Mouse (Mus musculus) C2C12 (cell line): Measurements from ENCODE around the gene Pla2g15. TPM values are rescaled to one million over a fixed set of nuclear protein-coding genes. Genes with fewer than 3 reads are reported as not detected.

Source experiments
- H3K27me3 ChIP-seq: one replicate; pipeline ENCODE4 v1.6.1; 2011; ENCODE audit not compliant: control insufficient read depth, insufficient read depth, insufficient read length
- H3K36me3 ChIP-seq: one replicate; pipeline ENCODE4 v1.6.1; 2011; ENCODE audit not compliant: control insufficient read depth, insufficient read depth
- H3K4me3 ChIP-seq: one replicate; pipeline ENCODE4 v1.5.1; 2011; ENCODE audit warnings: mild to moderate bottlenecking, control low read depth; ENCODE audit not compliant: poor library complexity, insufficient read depth, severe bottlenecking
- H3K79me2 ChIP-seq: one replicate; pipeline ENCODE4 v1.6.1; 2011; ENCODE audit not compliant: control insufficient read depth, insufficient read depth
- H3K79me3 ChIP-seq: one replicate; pipeline ENCODE4 v1.6.1; 2011; ENCODE audit warnings: low read depth, control low read depth
- H3ac ChIP-seq: one replicate; pipeline ENCODE3; 2011; ENCODE audit warnings: low read depth; ENCODE audit not compliant: control insufficient read depth, insufficient read length
- CEBPB ChIP-seq: IDR thresholded peaks from one replicate; pipeline ENCODE4 v1.6.1; 2011; ENCODE audit warnings: low read depth, mild to moderate bottlenecking, control low read depth, moderate library complexity
- CTCF ChIP-seq: IDR thresholded peaks from one replicate; pipeline ENCODE4 v1.5.1; 2011; ENCODE audit not compliant: control insufficient read depth, insufficient read depth, insufficient read length
- FOSL1 ChIP-seq: IDR thresholded peaks from one replicate; pipeline ENCODE4 v1.8.0; 2011; ENCODE audit warnings: mild to moderate bottlenecking, low read length; ENCODE audit not compliant: poor library complexity, insufficient read depth, severe bottlenecking
- MAX ChIP-seq: IDR thresholded peaks from one replicate; pipeline ENCODE4 v1.6.1; 2011; ENCODE audit warnings: mild to moderate bottlenecking, control low read depth
- MYOD1 ChIP-seq: IDR thresholded peaks from one replicate; pipeline ENCODE4 v1.6.1; 2011; ENCODE audit warnings: low read depth; ENCODE audit not compliant: control insufficient read depth, insufficient read length
- MYOG ChIP-seq: IDR thresholded peaks from one replicate; pipeline ENCODE4 v1.6.1; 2011; ENCODE audit not compliant: control insufficient read depth, insufficient read length; ENCODE audit errors: extremely low read depth
- USF1 ChIP-seq: IDR thresholded peaks from one replicate; pipeline ENCODE4 v1.6.1; 2011; ENCODE audit warnings: low read depth, mild to moderate bottlenecking, control low read depth, moderate library complexity
- polyA plus RNA-seq: library from polyadenylated mRNA; unstranded; fragments of >200 nt; fragmentation: generic; extraction: Trizol; gene quantifications from one replicate; pipeline ENCODE4 v1.2.1, GENCODE M21; 2012; ENCODE audit warnings: missing spikeins

Gene Pla2g15
- polyA plus RNA-seq, 1 experiment: 13.0 TPM

- Histone ChIP-seq H3K36me3 (peaks cover 40% of the 10 kb centered on the region), H3K4me3 (no peak overlapping the region), H3K79me2 (no peaks in the 10 kb centered on the region), H3K79me3 (no peaks in the 10 kb centered on the region), H3ac (no peak overlapping the region), H3K27me3 (no peaks in the 10 kb centered on the region)
- TF ChIP-seq MAX: no peak
- TF ChIP-seq MYOG: no peak
- no peak for TF ChIP-seq CEBPB
- no peak for TF ChIP-seq FOSL1
- TF ChIP-seq CTCF: no peak
- TF ChIP-seq MYOD1: no peak
- no peak for TF ChIP-seq USF1
These were observed 22.3 kb upstream of the Pla2g15 start for GRCm38 (mm10) chr8:106127882-106128410.

GRCm38 (mm10) chr8:106129232-106129930 is 20.8 kb upstream of the Pla2g15 start:
- Histone ChIP-seq H3K4me3 (no peak overlapping the region), H3K79me2 (no peaks in the 10 kb centered on the region), H3K27me3 (no peaks in the 10 kb centered on the region), H3K36me3 (peaks cover 33% of the 10 kb centered on the region), H3K79me3 (no peaks in the 10 kb centered on the region), H3ac (no peak overlapping the region)
- TF ChIP-seq MAX: no peak
- TF ChIP-seq FOSL1: no peak
- no peak for TF ChIP-seq USF1
- no peak for TF ChIP-seq MYOD1
- TF ChIP-seq MYOG: no peak
- TF ChIP-seq CTCF: no peak
- no peak for TF ChIP-seq CEBPB

- no peak overlapping the region for H3ac ChIP-seq
- no peaks in the 10 kb centered on the region for H3K79me3 ChIP-seq
- TF ChIP-seq USF1: no peak
- no peak for TF ChIP-seq FOSL1
- no peak for TF ChIP-seq MYOD1
- no peak for TF ChIP-seq MYOG
- TF ChIP-seq CEBPB: no peak
- TF ChIP-seq MAX: no peak
- TF ChIP-seq CTCF: no peak
- H3K4me3 ChIP-seq: no peak overlapping the region
- no peaks in the 10 kb centered on the region for H3K27me3 ChIP-seq
- no peaks in the 10 kb centered on the region for H3K79me2 ChIP-seq
- peaks cover 33% of the 10 kb centered on the region for H3K36me3 ChIP-seq
These were observed 20.2 kb upstream of the Pla2g15 start for GRCm38 (mm10) chr8:106129997-106130396.

GRCm38 (mm10) chr8:106130505-106130904 is 19.7 kb upstream of the Pla2g15 start:
- Histone ChIP-seq H3ac (no peak overlapping the region), H3K79me2 (no peaks in the 10 kb centered on the region), H3K27me3 (no peaks in the 10 kb centered on the region), H3K79me3 (no peaks in the 10 kb centered on the region), H3K36me3 (peaks cover 33% of the 10 kb centered on the region), H3K4me3 (no peak overlapping the region)
- TF ChIP-seq CTCF: no peak
- no peak for TF ChIP-seq USF1
- no peak for TF ChIP-seq MYOG
- no peak for TF ChIP-seq CEBPB
- TF ChIP-seq MAX: no peak
- TF ChIP-seq MYOD1: no peak
- no peak for TF ChIP-seq FOSL1

GRCm38 (mm10) chr8:106131021-106131420 is 19.2 kb upstream of the Pla2g15 start:
- Histone ChIP-seq H3K79me3 (no peaks in the 10 kb centered on the region), H3K27me3 (no peaks in the 10 kb centered on the region), H3ac (no peak overlapping the region), H3K79me2 (no peaks in the 10 kb centered on the region), H3K4me3 (no peak overlapping the region), H3K36me3 (peaks cover 33% of the 10 kb centered on the region)
- TF ChIP-seq FOSL1: no peak
